Mouse (Mus musculus): ENCODE data around the gene Scgb2b15. TPM values are rescaled to one million over a fixed set of nuclear protein-coding genes. Genes with fewer than 3 reads are reported as not detected.
"Not testable (repeated sequence)": the region's sequence is repeated elsewhere in the genome, so short reads cannot be mapped to it uniquely, and the experiment has no call there.

Scgb2b15 gene
- not detected in 2 replicates for polyA plus RNA-seq (2015; fragmentation: Nextera tagmentation; extraction: Ambion mirVana)

DNA sequence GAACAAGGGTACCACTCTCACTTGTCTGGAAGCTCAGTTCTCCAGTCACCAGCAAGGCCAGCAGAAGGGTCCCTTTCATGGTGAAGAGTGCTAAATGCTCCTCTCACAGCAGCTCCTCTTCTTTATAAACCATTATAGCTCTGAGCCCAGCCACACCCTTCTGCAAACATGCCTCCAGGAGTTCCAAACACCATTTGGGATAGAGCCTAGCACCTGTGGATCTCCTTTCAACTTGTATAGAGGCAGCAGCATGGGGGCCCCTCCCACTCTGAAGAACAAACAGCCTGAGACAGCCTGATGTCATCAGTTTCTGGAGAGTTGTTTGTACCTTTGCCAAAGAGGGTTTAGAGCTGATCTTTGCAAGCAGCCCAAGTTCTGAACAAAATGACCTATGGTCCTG lies at the start of gene Scgb2b15:
TSS of gene Scgb2b15 (minus strand) at position 101 of the 400 bp plus-strand sequence.
- ATAC-seq (ENCODE audit: low FRiP score, low read depth); H3K9me3 ChIP-seq; H3K36me3 ChIP-seq; H3K4me2 ChIP-seq; H3K4me1 ChIP-seq (replicated peaks); H3K27me3 ChIP-seq; H3K27ac ChIP-seq (replicated peaks); H3K9ac ChIP-seq; H3K4me3 ChIP-seq: not testable (repeated sequence)

DNA sequence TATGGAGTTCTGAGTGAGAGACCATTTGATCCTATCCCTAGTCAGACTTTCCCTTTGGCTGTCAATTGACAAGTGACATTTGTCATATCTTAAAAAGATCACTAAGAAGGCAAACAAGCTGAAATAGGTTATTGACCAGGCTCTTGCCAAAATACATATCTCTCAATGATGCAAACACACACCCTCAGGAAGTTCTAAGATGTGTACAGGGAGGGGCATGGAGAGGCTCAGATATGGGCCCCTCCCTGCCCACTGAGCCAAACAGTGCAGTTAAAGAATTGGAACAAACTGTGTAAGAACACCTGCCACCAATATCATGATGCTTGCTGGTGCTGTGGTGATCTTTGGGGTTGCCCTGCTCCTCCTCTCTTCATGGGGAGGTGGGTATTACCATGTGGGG lies 6.8 kb upstream of the Scgb2b15 start, which contains the start of gene Scgb1b15:
TSS of gene Scgb1b15 (plus strand) at position 301 of the 400 bp plus-strand sequence.
- H3K9ac ChIP-seq; H3K4me1 ChIP-seq (replicated peaks): not testable (repeated sequence)

More for the DNA sequence above, 6.8 kb upstream of the Scgb2b15 start, which contains the start of gene Scgb1b15:
- H3K27ac ChIP-seq (replicated peaks); H3K36me3 ChIP-seq; H3K9me3 ChIP-seq; H3K4me3 ChIP-seq; H3K4me2 ChIP-seq; ATAC-seq (ENCODE audit: low FRiP score, low read depth); H3K27me3 ChIP-seq: not testable (repeated sequence)

Other genes starting within 250 kb of the Scgb2b15 start
- not detected in 2 replicates for gene Scgb1b15, start 6.9 kb upstream of the Scgb2b15 start, polyA plus RNA-seq (2015; fragmentation: Nextera tagmentation; extraction: Ambion mirVana)
- gene Scgb2b17, start 226.9 kb upstream of the Scgb2b15 start, polyA plus RNA-seq (2015; fragmentation: Nextera tagmentation; extraction: Ambion mirVana): not detected in 2 replicates
- gene Scgb1b17, start 233.8 kb upstream of the Scgb2b15 start, polyA plus RNA-seq (2015; fragmentation: Nextera tagmentation; extraction: Ambion mirVana): not detected in 2 replicates